Mouse (Mus musculus): ENCODE measurements around the gene Inafm1. TPM values are rescaled to one million over a fixed set of nuclear protein-coding genes. Genes with fewer than 3 reads are reported as not detected.
A peak's percentile ranks its signal among the peaks of the same experiment; 100 is the strongest.
"Not testable (repeated sequence)": the region's sequence is repeated elsewhere in the genome, so short reads cannot be mapped to it uniquely, and the experiment has no call there.

Inafm1 gene
- polyA plus RNA-seq, 1 experiment from 2014 or later, result 13.0 TPM

GRCm38 (mm10) chr7:16273766-16274140 lies 336 bp upstream of the Inafm1 start:
- Histone ChIP-seq H3K4me1 (ENCODE audit: control insufficient read depth, insufficient read depth, low read length) (peaks cover 32% of the 10 kb centered on the region), H3K36me3 (ENCODE audit: control insufficient read depth, insufficient read depth, low read length) (no peaks in the 10 kb centered on the region), H3K27me3 (replicated peaks; ENCODE audit: control insufficient read depth, insufficient read depth, low read length) (no peaks in the 10 kb centered on the region), H3K9ac (ENCODE audit: low read depth, low read length) (peak overlapping the region; percentile 86), H3K4me3 (ENCODE audit: low read length) (peak overlapping the region; percentile 80), H3K9me3 (ENCODE audit: control insufficient read depth, low read length) (no peaks in the 10 kb centered on the region), H3K4me2 (ENCODE audit: low read depth, low read length) (peak overlapping the region; percentile 91), H3K27ac (ENCODE audit: low read length) (peak overlapping the region; percentile 97)
- under 1% methylated on average over 18 of the region's 18 CpGs for WGBS
- peak; percentile 87 for ATAC-seq

GRCm38 (mm10) chr7:16272681-16273080 lies 736 bp downstream of the Inafm1 start:
- peak overlapping the region; percentile 91 for H3K4me2 ChIP-seq (ENCODE audit: low read depth, low read length)

GRCm38 (mm10) chr7:16271139-16271538 lies 2.3 kb downstream of the Inafm1 start:
- H3K9ac ChIP-seq (ENCODE audit: low read depth, low read length), result no peak overlapping the region
- no peaks in the 10 kb centered on the region for H3K36me3 ChIP-seq (ENCODE audit: control insufficient read depth, insufficient read depth, low read length)
- H3K4me2 ChIP-seq (ENCODE audit: low read depth, low read length), result no peak overlapping the region
- H3K9me3 ChIP-seq (ENCODE audit: control insufficient read depth, low read length), result no peaks in the 10 kb centered on the region
- H3K27ac ChIP-seq (ENCODE audit: low read length), result no peak overlapping the region
- no peak for ATAC-seq
- no peak overlapping the region for H3K4me3 ChIP-seq (ENCODE audit: low read length)
- peaks cover 29% of the 10 kb centered on the region for H3K4me1 ChIP-seq (ENCODE audit: control insufficient read depth, insufficient read depth, low read length)
- H3K27me3 ChIP-seq (replicated peaks; ENCODE audit: control insufficient read depth, insufficient read depth, low read length), result no peaks in the 10 kb centered on the region
- 70% methylated on average over 1 of the region's 1 CpGs for WGBS

More at GRCm38 (mm10) chr7:16272681-16273080, 736 bp downstream of the Inafm1 start:
- peak overlapping the region; percentile 97 for H3K27ac ChIP-seq (ENCODE audit: low read length)
- WGBS, result 0% methylated on average over 45 of the region's 46 CpGs
- ATAC-seq, result peak; percentile 82
- H3K4me1 ChIP-seq (ENCODE audit: control insufficient read depth, insufficient read depth, low read length), result peaks cover 32% of the 10 kb centered on the region
- peak overlapping the region; percentile 80 for H3K4me3 ChIP-seq (ENCODE audit: low read length)
- peak overlapping the region; percentile 86 for H3K9ac ChIP-seq (ENCODE audit: low read depth, low read length)
- H3K36me3 ChIP-seq (ENCODE audit: control insufficient read depth, insufficient read depth, low read length), result no peaks in the 10 kb centered on the region
- no peaks in the 10 kb centered on the region for H3K9me3 ChIP-seq (ENCODE audit: control insufficient read depth, low read length)
- H3K27me3 ChIP-seq (replicated peaks; ENCODE audit: control insufficient read depth, insufficient read depth, low read length), result no peaks in the 10 kb centered on the region

GRCm38 (mm10) chr7:16266593-16266992 lies 6.8 kb downstream of the Inafm1 start:
- H3K4me2 ChIP-seq (ENCODE audit: low read depth, low read length); H3K4me3 ChIP-seq (ENCODE audit: low read length); H3K9me3 ChIP-seq (ENCODE audit: control insufficient read depth, low read length); H3K27ac ChIP-seq (ENCODE audit: low read length); H3K27me3 ChIP-seq (replicated peaks; ENCODE audit: control insufficient read depth, insufficient read depth, low read length); H3K36me3 ChIP-seq (ENCODE audit: control insufficient read depth, insufficient read depth, low read length); H3K9ac ChIP-seq (ENCODE audit: low read depth, low read length); H3K4me1 ChIP-seq (ENCODE audit: control insufficient read depth, insufficient read depth, low read length): not testable (repeated sequence)
- 0 out of 2 replicates have a peak, but pooled peaks have one; percentile 21 for ATAC-seq
- WGBS, result 70% methylated on average over 7 of the region's 7 CpGs

GRCm38 (mm10) chr7:16265856-16266255 lies 7.6 kb downstream of the Inafm1 start:
- Histone ChIP-seq H3K4me2 (ENCODE audit: low read depth, low read length) (no peak overlapping the region), H3K36me3 (ENCODE audit: control insufficient read depth, insufficient read depth, low read length) (no peaks in the 10 kb centered on the region), H3K9ac (ENCODE audit: low read depth, low read length) (no peak overlapping the region), H3K27me3 (replicated peaks; ENCODE audit: control insufficient read depth, insufficient read depth, low read length) (no peaks in the 10 kb centered on the region), H3K4me3 (ENCODE audit: low read length) (no peak overlapping the region), H3K27ac (ENCODE audit: low read length) (no peak overlapping the region), H3K4me1 (ENCODE audit: control insufficient read depth, insufficient read depth, low read length) (no peaks in the 10 kb centered on the region), H3K9me3 (ENCODE audit: control insufficient read depth, low read length) (0 out of 2 replicates have a peak, but pooled peaks cover 5% of the 10 kb centered on the region)
- WGBS, result 88% methylated on average over 11 of the region's 11 CpGs
- ATAC-seq, result no peak

GRCm38 (mm10) chr7:16263843-16264242 lies 9.6 kb downstream of the Inafm1 start:
- Histone ChIP-seq H3K4me1 (ENCODE audit: control insufficient read depth, insufficient read depth, low read length) (no peaks in the 10 kb centered on the region), H3K4me3 (ENCODE audit: low read length) (no peak overlapping the region), H3K4me2 (ENCODE audit: low read depth, low read length) (no peak overlapping the region), H3K27ac (ENCODE audit: low read length) (no peak overlapping the region), H3K36me3 (ENCODE audit: control insufficient read depth, insufficient read depth, low read length) (no peaks in the 10 kb centered on the region), H3K27me3 (replicated peaks; ENCODE audit: control insufficient read depth, insufficient read depth, low read length) (no peaks in the 10 kb centered on the region), H3K9ac (ENCODE audit: low read depth, low read length) (no peak overlapping the region), H3K9me3 (ENCODE audit: control insufficient read depth, low read length) (0 out of 2 replicates have a peak, but pooled peaks cover 5% of the 10 kb centered on the region)
- WGBS, result 84% methylated on average over 5 of the region's 5 CpGs
- ATAC-seq, result no peak

- Histone ChIP-seq H3K9ac (ENCODE audit: low read depth, low read length) (no peak overlapping the region), H3K27ac (ENCODE audit: low read length) (no peak overlapping the region), H3K4me2 (ENCODE audit: low read depth, low read length) (no peak overlapping the region), H3K27me3 (replicated peaks; ENCODE audit: control insufficient read depth, insufficient read depth, low read length) (no peaks in the 10 kb centered on the region), H3K4me1 (ENCODE audit: control insufficient read depth, insufficient read depth, low read length) (no peaks in the 10 kb centered on the region), H3K4me3 (ENCODE audit: low read length) (no peak overlapping the region), H3K9me3 (ENCODE audit: control insufficient read depth, low read length) (0 out of 2 replicates have a peak, but pooled peaks cover 5% of the 10 kb centered on the region), H3K36me3 (ENCODE audit: control insufficient read depth, insufficient read depth, low read length) (no peaks in the 10 kb centered on the region)
- 26% methylated on average over 8 of the region's 8 CpGs for WGBS
- ATAC-seq, result no peak
Observed at GRCm38 (mm10) chr7:16263015-16263787, 10.2 kb downstream of the Inafm1 start.

- Histone ChIP-seq H3K4me2 (ENCODE audit: low read depth, low read length) (no peak overlapping the region), H3K4me1 (ENCODE audit: control insufficient read depth, insufficient read depth, low read length) (no peaks in the 10 kb centered on the region), H3K27me3 (replicated peaks; ENCODE audit: control insufficient read depth, insufficient read depth, low read length) (no peaks in the 10 kb centered on the region), H3K9me3 (ENCODE audit: control insufficient read depth, low read length) (0 out of 2 replicates have a peak, but pooled peaks cover 5% of the 10 kb centered on the region), H3K4me3 (ENCODE audit: low read length) (no peak overlapping the region), H3K36me3 (ENCODE audit: control insufficient read depth, insufficient read depth, low read length) (no peaks in the 10 kb centered on the region), H3K9ac (ENCODE audit: low read depth, low read length) (no peak overlapping the region), H3K27ac (ENCODE audit: low read length) (no peak overlapping the region; the same call in 1 of the 2 replicates)
- peak; percentile 90 for ATAC-seq
- WGBS, result 67% methylated on average over 1 of the region's 1 CpGs
Observed at GRCm38 (mm10) chr7:16261097-16261496, 12.3 kb downstream of the Inafm1 start.

GRCm38 (mm10) chr7:16259110-16259590 lies 14.3 kb downstream of the Inafm1 start, which contains the start of gene C5ar1:
Gene C5ar1 (minus strand): TSS chr7:16259540.
- Histone ChIP-seq H3K9me3 (ENCODE audit: control insufficient read depth, low read length) (no peaks in the 10 kb centered on the region), H3K36me3 (ENCODE audit: control insufficient read depth, insufficient read depth, low read length) (no peaks in the 10 kb centered on the region)

More at GRCm38 (mm10) chr7:16259110-16259590, 14.3 kb downstream of the Inafm1 start, which contains the start of gene C5ar1:
- H3K4me3 ChIP-seq (ENCODE audit: low read length), result no peak within 1 kb of the TSS
- 81% methylated on average over 5 of the region's 5 CpGs for WGBS
- no peak within 1 kb of the TSS for H3K9ac ChIP-seq (ENCODE audit: low read depth, low read length)
- H3K4me1 ChIP-seq (ENCODE audit: control insufficient read depth, insufficient read depth, low read length), result no peaks in the 10 kb centered on the region
- no peak within 1 kb of the TSS for H3K27ac ChIP-seq (ENCODE audit: low read length)
- no peak for ATAC-seq
- no peak within 1 kb of the TSS for H3K4me2 ChIP-seq (ENCODE audit: low read depth, low read length)
- no peaks in the 10 kb centered on the region for H3K27me3 ChIP-seq (replicated peaks; ENCODE audit: control insufficient read depth, insufficient read depth, low read length)

Measured in intestine, embryonic 16.5 days (tissue).